Mouse (Mus musculus): ENCODE data around the gene Ccdc115. TPM values are rescaled to one million over a fixed set of nuclear protein-coding genes. Genes with fewer than 3 reads are reported as not detected.

Gene Ccdc115
- polyA plus RNA-seq (2014; fragmentation: Nextera tagmentation; extraction: Ambion mirVana): 73.9 and 78.3 TPM in 2 replicates

GRCm38 (mm10) chr1:34439215-34439960, at the start of gene Ccdc115, which contains the start of gene Imp4:
Gene Ccdc115 (minus strand): TSS chr1:34439672.
Gene Imp4 (plus strand): TSS chr1:34439851.
- Histone ChIP-seq H3K36me3 (ENCODE audit: control insufficient read depth, insufficient read depth, low read length) (peaks cover 15% of the 10 kb centered on the region), H3K9ac (ENCODE audit: low read length) (peak within 1 kb of the TSS; percentile 71), H3K9me3 (ENCODE audit: control insufficient read depth, low read length) (no peaks in the 10 kb centered on the region), H3K4me2 (peak within 1 kb of the TSS; percentile 72), H3K27ac (ENCODE audit: low read depth, low read length) (no peak within 1 kb of the TSS), H3K4me1 (ENCODE audit: control insufficient read depth, insufficient read depth, low read length) (peaks cover 10% of the 10 kb centered on the region), H3K4me3 (ENCODE audit: low read depth, low read length) (peak within 1 kb of the TSS; percentile 71), H3K27me3 (ENCODE audit: control insufficient read depth, insufficient read depth, low read length) (no peaks in the 10 kb centered on the region)
- peak; percentile 100 for DNase-seq (ENCODE audit: low spot score, missing footprints)
- ATAC-seq (ENCODE audit: low FRiP score): peak; percentile 95
- WGBS: under 1% methylated on average over 48 of the region's 48 CpGs

- no peaks in the 10 kb centered on the region for H3K4me1 ChIP-seq (ENCODE audit: control insufficient read depth, insufficient read depth, low read length)
- no peaks in the 10 kb centered on the region for H3K36me3 ChIP-seq (ENCODE audit: control insufficient read depth, insufficient read depth, low read length)
- ATAC-seq (ENCODE audit: low FRiP score) (no peak), DNase-seq (ENCODE audit: low spot score, missing footprints) (no peak)
- H3K4me3 ChIP-seq (ENCODE audit: low read depth, low read length): no peak overlapping the region
- no peaks in the 10 kb centered on the region for H3K9me3 ChIP-seq (ENCODE audit: control insufficient read depth, low read length)
- H3K9ac ChIP-seq (ENCODE audit: low read length): no peak overlapping the region
- no peaks in the 10 kb centered on the region for H3K27me3 ChIP-seq (ENCODE audit: control insufficient read depth, insufficient read depth, low read length)
- 88% methylated on average over 3 of the region's 3 CpGs for WGBS
- H3K4me2 ChIP-seq: no peak overlapping the region
- no peak overlapping the region for H3K27ac ChIP-seq (ENCODE audit: low read depth, low read length)
These were observed 47.9 kb upstream of the Ccdc115 start for GRCm38 (mm10) chr1:34487383-34487782.

DNA sequence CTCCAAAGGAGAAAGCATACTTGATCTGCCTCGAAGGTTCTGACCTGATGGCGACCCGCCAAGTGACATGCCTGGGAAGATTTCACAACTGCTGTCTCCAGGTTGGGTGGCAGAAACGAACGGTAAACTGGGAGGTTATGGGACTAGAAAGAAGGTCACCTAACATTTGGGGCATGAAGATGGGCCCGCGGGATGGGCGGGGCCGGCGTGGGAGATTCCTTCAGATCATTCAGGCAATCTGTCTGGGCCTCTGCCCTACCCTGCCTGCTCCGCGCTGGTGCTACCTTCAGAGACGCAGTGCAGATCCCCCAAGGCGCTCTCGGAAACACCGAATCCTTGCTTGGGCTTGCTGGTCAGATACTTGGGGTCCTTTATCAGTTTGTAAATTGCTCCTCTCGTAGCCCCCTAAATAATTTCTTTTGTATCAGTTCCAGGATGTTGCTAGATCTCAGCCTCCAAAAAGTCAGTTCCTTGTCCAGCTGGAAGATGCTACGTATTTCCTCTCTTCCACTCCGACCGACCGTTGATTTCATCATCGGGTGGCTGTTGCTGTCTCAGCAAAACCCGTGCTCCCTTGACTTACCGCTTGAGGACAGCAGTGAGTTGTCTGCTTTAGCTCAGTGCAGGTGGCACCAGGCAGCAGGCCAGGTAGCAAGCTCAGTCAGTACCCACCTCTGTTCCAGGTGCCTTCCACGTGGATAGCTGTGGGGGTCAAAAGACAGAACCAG, 46.2 kb upstream of the Ccdc115 start:
- H3K4me2 ChIP-seq: peak overlapping the region; percentile 47
- H3K9ac ChIP-seq (ENCODE audit: low read length): peak overlapping the region; percentile 45
- no peaks in the 10 kb centered on the region for H3K9me3 ChIP-seq (ENCODE audit: control insufficient read depth, low read length)
- 11% methylated on average over 25 of the region's 25 CpGs for WGBS
- no peaks in the 10 kb centered on the region for H3K27me3 ChIP-seq (ENCODE audit: control insufficient read depth, insufficient read depth, low read length)
- H3K36me3 ChIP-seq (ENCODE audit: control insufficient read depth, insufficient read depth, low read length): no peaks in the 10 kb centered on the region
- DNase-seq (ENCODE audit: low spot score, missing footprints) (peak; percentile 89), ATAC-seq (ENCODE audit: low FRiP score) (0 out of 2 replicates have a peak, but pooled peaks have one; percentile 44)
- H3K4me1 ChIP-seq (ENCODE audit: control insufficient read depth, insufficient read depth, low read length): no peaks in the 10 kb centered on the region
- H3K4me3 ChIP-seq (ENCODE audit: low read depth, low read length): peak overlapping the region; percentile 15
- no peak overlapping the region for H3K27ac ChIP-seq (ENCODE audit: low read depth, low read length)

- H3K9ac ChIP-seq (ENCODE audit: low read length): no peak overlapping the region
- no peak for ATAC-seq (ENCODE audit: low FRiP score)
These were observed 45.0 kb upstream of the Ccdc115 start for GRCm38 (mm10) chr1:34484470-34484869.

DNA sequence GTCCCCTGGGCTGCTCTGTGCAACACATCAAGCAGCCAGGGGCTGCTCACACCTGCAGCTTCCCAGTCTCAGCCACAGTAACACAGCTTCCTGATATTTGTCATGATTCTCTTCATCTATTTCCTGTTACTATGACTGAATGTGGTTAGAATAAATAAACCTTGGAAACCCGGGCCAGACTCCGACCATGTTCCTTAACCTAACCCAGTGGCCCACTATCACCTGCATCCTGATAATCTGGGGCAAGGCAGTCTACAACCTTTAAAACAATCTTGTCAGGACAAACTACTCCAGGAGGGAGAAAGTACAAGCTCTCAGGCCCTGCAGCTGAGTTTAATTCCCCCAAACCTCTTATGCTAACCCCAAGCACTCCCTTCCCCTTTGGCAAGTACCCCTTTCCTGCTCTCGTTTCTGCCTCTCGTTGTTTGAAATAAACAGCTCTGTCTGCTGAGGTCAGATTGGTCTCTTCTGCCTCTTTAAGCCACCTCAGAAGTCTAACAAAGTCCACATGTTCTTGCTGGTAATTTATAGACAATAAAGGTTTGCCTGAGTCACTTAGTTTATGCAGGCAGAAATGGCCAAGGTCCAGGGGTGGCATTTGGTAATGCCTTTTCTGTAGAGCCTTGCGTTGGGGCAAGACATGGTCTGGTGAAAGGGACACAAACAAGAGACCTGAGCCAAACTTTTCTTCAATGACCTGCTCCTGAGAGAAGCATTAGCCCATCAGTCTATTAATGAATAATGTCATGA, 42.6 kb upstream of the Ccdc115 start:
- WGBS: 82% methylated on average over 5 of the region's 5 CpGs
- no peak for DNase-seq (ENCODE audit: low spot score, missing footprints)
- Histone ChIP-seq H3K36me3 (ENCODE audit: control insufficient read depth, insufficient read depth, low read length) (no peaks in the 10 kb centered on the region), H3K9ac (ENCODE audit: low read length) (no peak overlapping the region), H3K4me1 (ENCODE audit: control insufficient read depth, insufficient read depth, low read length) (no peaks in the 10 kb centered on the region), H3K27ac (ENCODE audit: low read depth, low read length) (no peak overlapping the region), H3K27me3 (ENCODE audit: control insufficient read depth, insufficient read depth, low read length) (no peaks in the 10 kb centered on the region), H3K4me2 (no peak overlapping the region), H3K4me3 (ENCODE audit: low read depth, low read length) (no peak overlapping the region), H3K9me3 (ENCODE audit: control insufficient read depth, low read length) (no peaks in the 10 kb centered on the region)
- no peak for ATAC-seq (ENCODE audit: low FRiP score)

More at GRCm38 (mm10) chr1:34484470-34484869, 45.0 kb upstream of the Ccdc115 start:
- no peak overlapping the region for H3K4me2 ChIP-seq
- no peaks in the 10 kb centered on the region for H3K27me3 ChIP-seq (ENCODE audit: control insufficient read depth, insufficient read depth, low read length)
- H3K36me3 ChIP-seq (ENCODE audit: control insufficient read depth, insufficient read depth, low read length): no peaks in the 10 kb centered on the region
- H3K9me3 ChIP-seq (ENCODE audit: control insufficient read depth, low read length): no peaks in the 10 kb centered on the region
- no peak overlapping the region for H3K27ac ChIP-seq (ENCODE audit: low read depth, low read length)
- 75% methylated on average over 10 of the region's 10 CpGs for WGBS
- no peak for DNase-seq (ENCODE audit: low spot score, missing footprints)
- no peak overlapping the region for H3K4me3 ChIP-seq (ENCODE audit: low read depth, low read length)
- no peaks in the 10 kb centered on the region for H3K4me1 ChIP-seq (ENCODE audit: control insufficient read depth, insufficient read depth, low read length)

DNA sequence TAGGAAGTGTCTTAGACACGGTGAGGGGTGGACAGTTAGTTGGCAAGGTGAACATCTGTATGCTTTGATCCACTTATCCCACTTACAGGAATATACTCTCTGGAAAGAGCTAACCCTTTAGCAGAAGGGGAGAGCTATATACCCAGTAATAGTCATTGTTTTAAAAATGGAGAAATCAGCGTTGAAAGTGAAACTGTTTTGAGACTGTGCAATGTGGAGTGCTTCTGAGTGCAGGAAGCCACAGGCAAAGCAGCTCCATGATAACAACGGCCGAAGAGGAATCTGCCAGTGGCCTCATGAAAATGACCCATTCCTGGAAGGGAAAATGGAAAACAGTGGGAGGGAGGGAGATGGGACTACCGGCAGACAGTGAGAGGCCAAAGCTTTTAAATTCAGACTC, 41.3 kb upstream of the Ccdc115 start:
- H3K36me3 ChIP-seq (ENCODE audit: control insufficient read depth, insufficient read depth, low read length): no peaks in the 10 kb centered on the region
- no peak for ATAC-seq (ENCODE audit: low FRiP score)
- no peaks in the 10 kb centered on the region for H3K27me3 ChIP-seq (ENCODE audit: control insufficient read depth, insufficient read depth, low read length)
- no peak for DNase-seq (ENCODE audit: low spot score, missing footprints)
- no peak overlapping the region for H3K27ac ChIP-seq (ENCODE audit: low read depth, low read length)
- WGBS: 88% methylated on average over 5 of the region's 5 CpGs
- H3K4me1 ChIP-seq (ENCODE audit: control insufficient read depth, insufficient read depth, low read length): no peaks in the 10 kb centered on the region
- H3K9me3 ChIP-seq (ENCODE audit: control insufficient read depth, low read length): no peaks in the 10 kb centered on the region
- H3K4me2 ChIP-seq: no peak overlapping the region
- no peak overlapping the region for H3K4me3 ChIP-seq (ENCODE audit: low read depth, low read length)
- H3K9ac ChIP-seq (ENCODE audit: low read length): no peak overlapping the region

DNA sequence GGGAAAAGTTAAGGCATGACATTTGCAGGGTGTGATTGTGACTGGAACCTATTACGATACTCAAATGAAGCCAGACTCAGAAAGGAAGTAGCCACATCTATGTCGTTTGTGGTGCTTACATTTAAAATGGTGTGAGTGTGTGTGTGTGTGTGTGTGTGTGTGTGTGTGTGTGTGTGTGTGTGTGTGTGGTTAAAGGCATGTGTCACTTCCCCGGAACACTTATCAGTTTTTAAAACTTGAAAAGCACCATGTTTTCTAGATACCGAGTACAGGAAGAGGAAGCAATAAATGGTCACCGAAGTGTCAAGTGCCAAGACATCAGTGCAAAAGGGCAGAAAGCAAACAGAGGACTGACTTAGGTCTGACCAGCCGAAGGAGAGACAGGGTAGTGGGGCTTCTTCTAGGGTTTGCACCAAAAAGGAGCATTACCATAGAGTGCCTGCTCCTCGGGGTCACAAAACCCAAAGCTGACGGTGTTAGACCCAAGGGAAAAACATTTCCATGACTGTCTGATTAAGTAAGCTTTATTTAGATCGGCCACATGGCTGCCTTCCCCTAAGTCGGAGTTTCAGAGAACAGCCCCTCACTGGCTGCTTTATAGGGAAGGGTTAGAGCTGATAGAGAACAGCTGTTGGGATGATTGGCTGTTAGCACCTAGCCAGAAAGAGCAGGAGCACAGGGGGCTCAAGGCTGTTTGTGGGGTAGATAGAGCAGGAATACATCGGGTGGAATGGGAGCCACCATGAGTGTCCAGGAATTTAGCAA, 39.6 kb upstream of the Ccdc115 start:
- H3K27me3 ChIP-seq (ENCODE audit: control insufficient read depth, insufficient read depth, low read length): no peaks in the 10 kb centered on the region; the same call in 1 of the 2 replicates
- H3K9me3 ChIP-seq (ENCODE audit: control insufficient read depth, low read length): no peaks in the 10 kb centered on the region
- H3K36me3 ChIP-seq (ENCODE audit: control insufficient read depth, insufficient read depth, low read length): no peaks in the 10 kb centered on the region
- no peak overlapping the region for H3K4me3 ChIP-seq (ENCODE audit: low read depth, low read length)
- ATAC-seq (ENCODE audit: low FRiP score) (no peak), DNase-seq (ENCODE audit: low spot score, missing footprints) (no peak)
- H3K9ac ChIP-seq (ENCODE audit: low read length): no peak overlapping the region
- H3K27ac ChIP-seq (ENCODE audit: low read depth, low read length): no peak overlapping the region
- H3K4me1 ChIP-seq (ENCODE audit: control insufficient read depth, insufficient read depth, low read length): no peaks in the 10 kb centered on the region
- no peak overlapping the region for H3K4me2 ChIP-seq
- 78% methylated on average over 11 of the region's 11 CpGs for WGBS

GRCm38 (mm10) chr1:34472427-34473300, 33.2 kb upstream of the Ccdc115 start:
- WGBS: under 1% methylated on average over 43 of the region's 43 CpGs
- Histone ChIP-seq H3K9me3 (ENCODE audit: control insufficient read depth, low read length) (no peaks in the 10 kb centered on the region), H3K4me3 (ENCODE audit: low read depth, low read length) (peak overlapping the region; percentile 41), H3K27me3 (ENCODE audit: control insufficient read depth, insufficient read depth, low read length) (peaks cover 21% of the 10 kb centered on the region), H3K36me3 (ENCODE audit: control insufficient read depth, insufficient read depth, low read length) (no peaks in the 10 kb centered on the region), H3K27ac (ENCODE audit: low read depth, low read length) (no peak overlapping the region), H3K4me1 (ENCODE audit: control insufficient read depth, insufficient read depth, low read length) (peaks cover 10% of the 10 kb centered on the region), H3K4me2 (peak overlapping the region; percentile 91), H3K9ac (ENCODE audit: low read length) (peak overlapping the region; percentile 49)
- peak; percentile 62 for ATAC-seq (ENCODE audit: low FRiP score)
- DNase-seq (ENCODE audit: low spot score, missing footprints): peak; percentile 91
